12 mouse cellular contexts compared by ENCODE assay signal in the genomic region with DNA sequence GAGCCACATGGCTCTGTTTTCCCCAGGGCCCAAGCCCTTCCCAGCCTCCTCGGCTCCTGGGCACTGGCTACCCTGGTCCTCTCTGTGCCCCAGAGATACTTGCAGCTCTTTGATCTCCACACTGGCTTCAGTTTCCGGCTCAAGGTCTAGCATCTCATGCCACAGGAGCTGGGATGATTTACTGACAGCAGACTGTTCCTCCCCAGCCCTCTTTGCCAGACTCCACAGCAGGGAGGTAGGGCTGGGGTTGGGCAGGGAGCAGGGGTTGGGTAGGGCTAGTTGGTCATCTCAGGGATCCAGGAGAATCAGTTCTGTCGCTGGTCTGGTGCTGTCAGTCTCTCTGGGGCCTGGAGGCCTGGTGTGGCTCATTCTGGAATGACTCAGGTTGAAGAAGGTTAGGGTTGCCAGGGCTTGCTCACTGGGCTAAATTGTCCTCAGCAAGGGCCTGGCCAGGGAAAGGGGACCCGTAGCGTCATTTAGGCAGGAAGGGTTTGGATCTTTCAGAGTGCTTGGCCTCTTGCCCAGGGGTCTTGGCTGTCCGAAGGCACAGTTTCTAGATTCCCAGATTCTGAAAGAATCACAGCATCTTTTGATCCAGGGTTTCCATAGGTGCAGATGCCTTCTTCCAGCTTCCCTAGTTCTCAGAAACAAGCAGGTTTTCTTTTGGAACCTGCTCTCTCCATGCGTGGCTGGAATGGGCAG. TPM values are rescaled to one million over a fixed set of nuclear protein-coding genes. Genes with fewer than 3 reads are reported as not detected.
DNase-seq lines count a peak whose midpoint lies in the region; ATAC-seq and TF ChIP-seq lines count a peak whose summit lies in the region.
"Had no signal": no experiment of that assay in that cellular context is flagged by ENCODE, and none has a peak within 500 bp of the region (broad histone marks: within the 10 kb centered on the region; RNA-seq: fewer than 3 reads in every experiment).

No protein-coding gene starts in this region.

- TF ChIP-seq POLR2A in kidney, adult 2 months (IDR thresholded peaks at IDR 0.05; ENCODE audit: low read depth, low read length), result no peak

- ATAC-seq in kidney, embryonic 15.5 days (replicated peaks; ENCODE audit: low FRiP score), result peak; percentile 34; the same call in 1 of the 2 replicates
- ATAC-seq in forebrain, embryonic 14.5 days, result no peak
- ATAC-seq in midbrain, embryonic 12.5 days (ENCODE audit: low FRiP score, low read depth), result no peak

- H3K4me1 ChIP-seq in kidney, embryonic 15.5 days, result peaks cover 36% of the 10 kb centered on the region
- H3K4me1 ChIP-seq in kidney, adult 2 months (ENCODE audit: control insufficient read depth, insufficient read depth, low read length), result no peaks in the 10 kb centered on the region
- H3K4me1 ChIP-seq in forebrain, embryonic 14.5 days (ENCODE audit: control insufficient read depth, insufficient read depth, low read length), result peaks cover 56% of the 10 kb centered on the region
- peaks cover 72% of the 10 kb centered on the region for H3K4me1 ChIP-seq in midbrain, embryonic 12.5 days

- no peak for TF ChIP-seq CTCF in kidney, adult 2 months (conservative IDR thresholded peaks at IDR 0.05; ENCODE audit: insufficient read depth, insufficient read length, low read depth, low read length)

- 44% methylated on average over 7 of the region's 7 CpGs for WGBS in kidney, embryonic 15.5 days
- WGBS in kidney, adult 2 months, result 71% methylated on average over 7 of the region's 7 CpGs
- WGBS in forebrain, embryonic 14.5 days, result 37% methylated on average over 7 of the region's 7 CpGs
- WGBS in midbrain, embryonic 12.5 days, result 60% methylated on average over 7 of the region's 7 CpGs

- no peaks in the 10 kb centered on the region for H3K36me3 ChIP-seq in kidney, embryonic 15.5 days
- H3K36me3 ChIP-seq in kidney, adult 2 months (ENCODE audit: control insufficient read depth, insufficient read depth, low read length), result no peaks in the 10 kb centered on the region
- H3K36me3 ChIP-seq in forebrain, embryonic 14.5 days (ENCODE audit: control insufficient read depth, insufficient read depth, low read length), result no peaks in the 10 kb centered on the region
- H3K36me3 ChIP-seq in midbrain, embryonic 12.5 days, result no peaks in the 10 kb centered on the region
- H3K36me3 ChIP-seq: embryonic facial prominence, embryonic 15.5 days had no signal

- no peak overlapping the region for H3K9ac ChIP-seq in kidney, embryonic 15.5 days
- peak overlapping the region; percentile 32 for H3K9ac ChIP-seq in forebrain, embryonic 14.5 days (ENCODE audit: low read length)
- H3K9ac ChIP-seq in midbrain, embryonic 12.5 days (replicated peaks), result no peak overlapping the region
- H3K9ac ChIP-seq: embryonic facial prominence, embryonic 15.5 days had no signal

- H3K27ac ChIP-seq in kidney, embryonic 15.5 days, result peak overlapping the region; percentile 62
- H3K27ac ChIP-seq in kidney, adult 2 months (ENCODE audit: insufficient read depth, low read depth, low read length), result no peak overlapping the region
- peak overlapping the region; percentile 67 for H3K27ac ChIP-seq in forebrain, embryonic 14.5 days (ENCODE audit: low read depth, low read length)
- peak overlapping the region; percentile 84 for H3K27ac ChIP-seq in midbrain, embryonic 12.5 days (replicated peaks)
- H3K27ac ChIP-seq: embryonic facial prominence, embryonic 15.5 days had no signal

- H3K4me3 ChIP-seq in kidney, embryonic 15.5 days (replicated peaks), result no peak overlapping the region
- H3K4me3 ChIP-seq in kidney, adult 2 months (ENCODE audit: insufficient read depth, low read depth, low read length), result no peak overlapping the region
- no peak overlapping the region for H3K4me3 ChIP-seq in forebrain, embryonic 14.5 days (ENCODE audit: low read depth, low read length)
- H3K4me3 ChIP-seq in midbrain, embryonic 12.5 days, result no peak overlapping the region

- DNase-seq in kidney, adult 2 months, result no peak
- DNase-seq in adrenal gland, postnatal 10 days, result peak; percentile 38
- DNase-seq in forebrain, embryonic 14.5 days (ENCODE audit: low spot score), result no peak
- DNase-seq in B cell, adult 2 months, result no peak
- DNase-seq in heart, postnatal 4 days, result no peak
- no peak for DNase-seq in spleen, postnatal 10 days (ENCODE audit: low spot score in 2 of 2)
- DNase-seq: heart, postnatal 36 days; right cerebral cortex, postnatal 25 days had no signal

- H3K27me3 ChIP-seq in kidney, embryonic 15.5 days, result 0 out of 2 replicates have a peak, but pooled peaks cover 6% of the 10 kb centered on the region
- no peaks in the 10 kb centered on the region for H3K27me3 ChIP-seq in kidney, adult 2 months (replicated peaks; ENCODE audit: control insufficient read depth, insufficient read depth, low read length)
- no peaks in the 10 kb centered on the region for H3K27me3 ChIP-seq in forebrain, embryonic 14.5 days (replicated peaks; ENCODE audit: control insufficient read depth, insufficient read depth, low read length)
- H3K27me3 ChIP-seq in midbrain, embryonic 12.5 days, result no peaks in the 10 kb centered on the region; the same call in 1 of the 2 replicates
- H3K27me3 ChIP-seq: embryonic facial prominence, embryonic 15.5 days had no signal

- H3K9me3 ChIP-seq in kidney, embryonic 15.5 days (replicated peaks), result no peaks in the 10 kb centered on the region
- no peaks in the 10 kb centered on the region for H3K9me3 ChIP-seq in forebrain, embryonic 14.5 days (replicated peaks; ENCODE audit: control insufficient read depth, low read length)
- no peaks in the 10 kb centered on the region for H3K9me3 ChIP-seq in midbrain, embryonic 12.5 days
- H3K9me3 ChIP-seq: embryonic facial prominence, embryonic 15.5 days; megakaryocyte, embryonic 14.5 days had no signal

- H3K4me2 ChIP-seq in kidney, embryonic 15.5 days, result 0 out of 2 replicates have a peak overlapping the region, but pooled peaks have one; percentile 36
- peak overlapping the region; percentile 18; the same call in 1 of the 2 replicates for H3K4me2 ChIP-seq in forebrain, embryonic 14.5 days (ENCODE audit: low read length)
- peak overlapping the region; percentile 41 for H3K4me2 ChIP-seq in midbrain, embryonic 12.5 days (replicated peaks)

RNA-seq across cellular contexts. Expression of gene Nrxn2, which starts 28.4 kb away (rescaled TPM):
- 6.3 TPM in 2 replicates for polyA plus RNA-seq in kidney, embryonic 15.5 days (2015; fragmentation: Nextera tagmentation; extraction: Ambion mirVana)
- polyA plus RNA-seq in kidney, adult 2 months (2012; rRNA removed), result 5.9 and 6.4 TPM in 2 replicates
- total RNA-seq in adrenal gland, postnatal 10 days (2021), result 10 to 100 TPM in 1 of 2 experiments, 1 to 10 TPM in 1; 7.5 to 14.5 TPM
- polyA plus RNA-seq in forebrain, embryonic 14.5 days (2014; fragmentation: Nextera tagmentation; extraction: Ambion mirVana), result 39.5 and 41.7 TPM in 2 replicates
- 16.0 and 22.5 TPM in 2 replicates for polyA plus RNA-seq in midbrain, embryonic 12.5 days (2016; fragmentation: Nextera tagmentation; extraction: Ambion mirVana)
- total RNA-seq in heart, postnatal 4 days (2021), result 1 to 10 TPM; 3.5 to 3.7 TPM

RNA-seq across cellular contexts. Expression of gene Rasgrp2, which starts 47.7 kb away (rescaled TPM):
- polyA plus RNA-seq in kidney, embryonic 15.5 days (2015; fragmentation: Nextera tagmentation; extraction: Ambion mirVana), result 89.5 and 97.6 TPM in 2 replicates
- polyA plus RNA-seq in kidney, adult 2 months (2012; rRNA removed), result 76.8 and 90.0 TPM in 2 replicates
- total RNA-seq in adrenal gland, postnatal 10 days (2021), result 10 to 100 TPM; 53.2 to 54.9 TPM
- polyA plus RNA-seq in forebrain, embryonic 14.5 days (2014; fragmentation: Nextera tagmentation; extraction: Ambion mirVana), result 28.6 and 30.7 TPM in 2 replicates
- polyA plus RNA-seq in midbrain, embryonic 12.5 days (2016; fragmentation: Nextera tagmentation; extraction: Ambion mirVana), result 21.5 and 21.6 TPM in 2 replicates
- total RNA-seq in heart, postnatal 4 days (2021), result 10 to 100 TPM; 42.6 to 45.1 TPM
